Mouse (Mus musculus) myocyte (in vitro differentiated cells): ENCODE results near the gene Shc1.

Source experiments
- E2F4 ChIP-seq: IDR thresholded peaks from one replicate; pipeline ENCODE4 v1.6.1; 2011; ENCODE audit warnings: mild to moderate bottlenecking, control low read depth, moderate library complexity; ENCODE audit not compliant: insufficient read depth
- MAX ChIP-seq: IDR thresholded peaks from one replicate; pipeline ENCODE4 v1.6.1; 2011; ENCODE audit warnings: low read depth, mild to moderate bottlenecking, control low read depth
- MYOD1 ChIP-seq, 3 experiments: IDR thresholded peaks; one replicate each; pipeline ENCODE4 v1.6.1; 2011; ENCODE audit warnings: control low read depth in 2 of 3, low read depth in 2 of 3, mild to moderate bottlenecking in 2 of 3, moderate library complexity in 1 of 3; ENCODE audit not compliant: insufficient read length in 2 of 3, control insufficient read depth in 1 of 3
- POLR2A ChIP-seq: IDR thresholded peaks from one replicate; pipeline ENCODE4 v1.6.1; 2011; ENCODE audit warnings: low read depth, mild to moderate bottlenecking, control low read depth, moderate library complexity; ENCODE audit not compliant: insufficient read length
- SRF ChIP-seq: IDR thresholded peaks from one replicate; pipeline ENCODE4 v1.6.1; 2011; ENCODE audit warnings: low read depth; ENCODE audit not compliant: control insufficient read depth, insufficient read length
- USF1 ChIP-seq: IDR thresholded peaks from one replicate; pipeline ENCODE4 v1.6.1; 2011; ENCODE audit warnings: low read depth, mild to moderate bottlenecking, control low read depth, moderate library complexity

- TF ChIP-seq MAX (no peak), POLR2A (peak; percentile 37), E2F4 (no peak), SRF (no peak), USF1 (no peak), MYOD1 (IDR thresholded peaks at IDR 0.05; ENCODE audit: control insufficient read depth in 1 of 3, insufficient read length in 2 of 3, low read depth in 2 of 3) (peak in 1 of 3 experiments; percentile 19)
Observed at GRCm38 (mm10) chr3:89434532-89434931, 16.3 kb downstream of the Shc1 start.
